Mouse (Mus musculus) thymus, postnatal 36 days (tissue): Measurements from ENCODE around the gene Thrb.

Experiments used
- DNase-seq, 2 experiments: peaks; one replicate each; pipeline ENCODE4 v3.0.0; 2022; ENCODE audit warnings: mixed read lengths in 2 of 2

The Thrb gene

GRCm38 (mm10) chr14:17785370-17785769 lies 125.3 kb downstream of the Thrb start:
- no peak for DNase-seq

DNA sequence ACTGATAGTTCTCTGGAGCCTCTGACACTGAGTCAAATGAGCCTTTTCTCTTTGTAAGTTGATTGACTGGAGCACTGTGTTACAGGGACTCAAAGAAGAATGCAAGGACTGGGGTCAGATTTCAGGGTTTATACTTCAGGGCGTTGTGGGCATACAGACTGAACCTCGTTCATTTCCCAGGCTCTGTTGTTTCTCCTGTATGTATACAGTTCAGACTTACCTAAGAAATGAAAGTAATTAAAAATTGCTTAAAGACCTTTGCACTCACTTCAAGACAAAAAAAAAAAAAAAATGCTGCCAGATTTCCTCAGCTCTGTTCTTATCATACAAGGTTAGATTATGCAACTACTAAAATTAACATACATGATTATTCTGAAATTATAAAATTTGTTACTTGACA lies 126.2 kb downstream of the Thrb start:
- no peak for DNase-seq

DNA sequence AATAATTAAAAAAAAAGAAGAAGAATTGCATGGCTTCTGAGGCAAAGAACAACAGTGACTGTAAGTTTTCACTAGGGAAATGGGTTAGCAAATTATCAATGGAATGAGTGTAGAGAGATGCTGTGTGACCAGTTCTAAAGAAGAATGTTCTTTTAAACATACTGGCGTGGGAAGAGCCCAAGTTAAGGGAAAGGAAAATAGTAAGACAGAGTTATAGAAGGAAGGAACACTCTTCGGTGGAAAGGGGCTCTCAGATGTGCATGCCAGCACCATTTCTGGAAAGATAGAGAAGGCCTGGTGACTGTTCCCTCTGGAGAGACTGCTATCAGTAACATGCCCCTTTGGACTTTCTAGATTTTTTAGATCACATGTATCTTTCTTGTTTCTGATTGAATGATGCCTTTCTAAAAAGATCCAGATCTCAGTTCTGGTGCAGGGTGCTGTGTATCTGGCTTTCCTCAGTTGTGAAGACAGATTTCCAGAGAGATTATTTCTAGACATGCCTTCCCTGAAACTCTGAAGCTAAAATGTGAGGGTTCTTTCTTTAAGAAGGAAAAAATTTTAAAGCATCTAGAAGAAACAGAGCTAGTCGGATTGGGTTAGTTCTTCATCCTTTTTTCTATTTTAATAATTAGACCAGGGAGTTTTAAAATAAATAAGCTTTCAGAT lies 144.0 kb downstream of the Thrb start:
- DNase-seq, result no peak

- no peak for DNase-seq
Observed at GRCm38 (mm10) chr14:17811051-17811450, 151.0 kb downstream of the Thrb start.

- no peak for DNase-seq
Observed at GRCm38 (mm10) chr14:17812414-17812813, 152.4 kb downstream of the Thrb start.

GRCm38 (mm10) chr14:17815103-17815502 lies 155.0 kb downstream of the Thrb start:
- DNase-seq, result no peak

- no peak for DNase-seq
Observed at GRCm38 (mm10) chr14:17818086-17818485, 158.0 kb downstream of the Thrb start.

DNA sequence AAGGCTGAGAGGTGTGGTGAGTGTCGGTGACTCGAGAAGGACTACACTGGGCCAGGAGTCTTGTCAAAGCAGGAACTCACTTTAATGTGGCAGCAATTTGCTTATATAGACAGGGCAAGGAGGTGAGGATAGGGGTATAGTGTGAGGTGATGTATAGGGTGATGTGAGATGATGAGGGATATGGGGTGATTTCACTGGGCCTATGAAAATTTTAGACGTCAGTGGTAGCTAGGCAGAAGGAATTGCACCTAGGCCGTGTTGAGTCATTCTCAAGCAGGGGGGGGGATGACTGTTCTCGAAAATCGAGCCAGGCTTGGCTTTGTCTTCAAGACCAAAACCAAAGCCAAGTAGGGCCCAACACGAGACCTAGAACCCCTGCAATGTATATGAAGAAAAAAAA lies 162.7 kb downstream of the Thrb start:
- no peak for DNase-seq

- no peak for DNase-seq
Observed at GRCm38 (mm10) chr14:17827401-17827800, 167.3 kb downstream of the Thrb start.

GRCm38 (mm10) chr14:17835738-17836137 lies 175.7 kb downstream of the Thrb start:
- DNase-seq, result no peak

DNA sequence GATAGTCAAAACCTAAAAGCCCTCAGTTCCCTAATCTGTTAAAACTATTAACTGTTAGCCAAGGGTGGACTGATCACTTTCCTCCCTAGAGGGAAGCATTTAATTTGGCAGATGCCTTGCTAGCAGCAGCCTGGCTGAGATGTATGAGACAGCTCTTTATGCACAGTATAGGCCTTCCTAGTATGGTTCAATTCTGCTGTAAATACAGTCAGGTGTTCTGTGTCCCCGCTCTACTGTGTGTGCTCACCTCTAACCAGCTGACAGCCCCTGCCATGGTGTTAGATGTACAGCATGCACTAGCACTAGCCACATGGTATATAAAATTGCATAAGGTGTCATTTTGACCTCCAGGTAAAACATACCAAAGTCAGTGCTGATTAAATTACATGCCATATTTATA lies 176.7 kb downstream of the Thrb start:
- DNase-seq, result no peak

- DNase-seq, result no peak
Observed at GRCm38 (mm10) chr14:17845003-17845697, 185.1 kb downstream of the Thrb start.

GRCm38 (mm10) chr14:17845871-17846270 lies 185.8 kb downstream of the Thrb start:
- no peak for DNase-seq

GRCm38 (mm10) chr14:17846700-17847099 lies 186.6 kb downstream of the Thrb start:
- no peak for DNase-seq

DNA sequence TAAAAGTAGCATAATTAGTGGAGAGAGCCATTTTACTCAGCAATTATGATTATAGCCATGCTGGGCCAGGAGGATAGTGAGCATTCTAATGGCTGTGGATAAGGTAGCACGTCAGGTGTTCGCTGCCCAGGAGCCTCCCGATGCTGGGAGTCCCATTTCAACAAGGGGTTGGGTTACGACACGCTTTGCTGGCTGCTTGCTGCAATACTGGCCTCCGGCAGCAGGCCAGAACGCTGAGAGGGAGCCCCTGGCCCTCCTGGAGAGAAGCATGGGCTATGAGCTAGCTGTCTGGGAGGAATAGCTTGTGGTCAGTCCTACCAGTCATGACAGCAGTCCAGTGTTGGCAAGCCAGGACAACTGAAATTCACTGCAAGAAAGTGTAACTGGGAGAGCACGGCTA lies 187.2 kb downstream of the Thrb start:
- no peak for DNase-seq

DNA sequence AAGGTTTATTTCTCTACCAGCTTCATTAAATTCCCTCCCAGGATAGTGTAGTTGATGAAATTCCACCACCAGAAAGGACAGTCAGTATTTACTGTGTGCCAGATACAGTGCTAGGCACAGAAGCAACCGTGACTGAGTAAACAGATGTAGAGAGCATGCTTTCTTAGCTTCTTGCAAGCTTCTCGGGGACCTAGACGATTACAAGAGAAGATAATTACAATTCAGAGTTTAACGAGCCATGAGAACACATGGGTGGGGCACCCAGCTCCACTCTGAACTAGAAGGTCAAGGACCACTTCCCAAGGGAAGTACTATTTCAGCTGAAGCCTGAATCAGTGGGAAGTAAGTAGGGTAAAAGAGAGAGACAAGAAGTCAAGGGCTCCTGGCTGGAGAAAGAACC lies 190.3 kb downstream of the Thrb start:
- no peak for DNase-seq

GRCm38 (mm10) chr14:17852236-17852635 lies 192.2 kb downstream of the Thrb start:
- no peak for DNase-seq

DNA sequence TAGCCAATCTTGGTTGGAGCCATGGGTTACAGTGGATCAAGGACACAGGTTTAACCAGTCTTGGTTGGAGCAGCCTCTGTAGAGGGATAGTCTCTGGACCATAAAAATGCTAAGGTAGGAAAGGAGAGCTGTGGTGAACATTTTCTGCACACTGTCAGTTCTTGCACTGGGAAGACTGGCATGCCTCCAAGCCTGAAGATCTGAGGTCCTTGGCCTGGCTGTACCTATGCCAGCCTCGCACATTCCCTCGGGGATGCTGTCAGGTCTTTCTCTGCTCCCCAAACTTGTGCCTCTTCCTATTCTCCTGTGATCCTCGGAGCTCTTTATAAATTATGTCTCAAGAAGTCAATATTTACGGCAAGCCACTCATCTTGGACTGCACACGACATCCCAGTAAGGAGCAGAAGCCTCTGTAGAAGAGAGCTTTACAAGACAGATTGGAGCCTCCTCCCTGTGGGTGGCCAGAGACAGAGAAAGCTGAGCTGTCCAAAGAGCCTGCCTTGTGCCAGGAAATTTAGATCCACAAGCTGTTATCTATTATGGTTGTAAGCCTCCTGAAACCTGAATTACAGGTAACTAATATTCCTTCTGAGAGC lies 199.8 kb downstream of the Thrb start:
- DNase-seq, result no peak

- DNase-seq, result no peak
Observed at GRCm38 (mm10) chr14:17862651-17863050, 202.6 kb downstream of the Thrb start.

GRCm38 (mm10) chr14:17863701-17864320 lies 203.8 kb downstream of the Thrb start:
- no peak for DNase-seq

- DNase-seq, result no peak
Observed at GRCm38 (mm10) chr14:17868326-17868725, 208.3 kb downstream of the Thrb start.

GRCm38 (mm10) chr14:17875946-17876345 lies 215.9 kb downstream of the Thrb start:
- no peak for DNase-seq

DNA sequence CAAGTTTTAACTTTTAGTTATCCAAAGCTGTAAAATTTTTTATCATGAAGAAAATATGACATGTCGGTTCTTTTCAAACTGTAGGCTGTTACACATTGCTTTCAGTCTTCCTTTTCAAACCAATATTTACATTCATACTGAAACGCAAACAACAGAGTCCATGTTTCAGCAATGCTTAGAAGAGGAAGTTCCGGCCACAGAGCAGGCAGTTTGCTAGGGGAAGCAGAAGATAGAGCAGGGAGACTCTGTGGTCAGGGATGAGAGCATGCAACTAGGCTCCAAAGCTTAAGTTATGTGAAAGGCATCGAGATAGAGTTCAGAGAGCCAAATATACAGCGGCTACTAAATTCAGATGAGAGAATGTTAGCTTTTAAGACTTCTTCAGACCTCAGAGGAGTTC lies 219.4 kb downstream of the Thrb start:
- no peak for DNase-seq

GRCm38 (mm10) chr14:17884884-17885283 lies 224.8 kb downstream of the Thrb start:
- no peak for DNase-seq
